Mouse (Mus musculus): ENCODE measurements around the gene Arid1b.

DNA sequence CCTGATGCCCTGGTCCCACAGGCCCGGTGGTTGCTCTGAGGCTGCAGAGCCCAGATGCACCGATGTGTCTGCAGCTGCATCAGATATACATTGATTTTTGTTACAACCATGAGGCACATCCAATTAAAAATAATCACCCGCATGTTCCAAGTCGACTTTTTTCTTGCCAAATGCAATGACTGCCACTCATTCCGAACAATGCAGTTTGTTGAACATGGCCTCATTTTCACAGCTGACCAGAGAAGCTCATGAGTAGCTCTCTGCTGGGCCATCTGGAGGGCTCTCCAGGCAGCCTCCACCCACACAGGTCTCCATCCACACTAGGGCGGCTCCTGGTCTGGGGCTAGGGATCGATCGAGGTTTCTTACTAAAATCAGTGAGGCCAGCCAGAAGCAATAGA, 378.8 kb downstream of the Arid1b start:
- no peak for TF ChIP-seq MAFK (IDR thresholded peaks at IDR 0.05; ENCODE audit: insufficient replicate concordance, low read length)
- TF ChIP-seq POLR2A (IDR thresholded peaks at IDR 0.05; ENCODE audit: low read depth, low read length), result no peak
- TF ChIP-seq HCFC1 (IDR thresholded peaks at IDR 0.05; ENCODE audit: low read depth, low read length), result no peak
- no peak for TF ChIP-seq ZKSCAN1 (IDR thresholded peaks at IDR 0.05; ENCODE audit: borderline replicate concordance, low read depth, low read length)
- TF ChIP-seq CTCF (conservative IDR thresholded peaks at IDR 0.05 in 1 of 2, IDR thresholded peaks at IDR 0.05 in 1 of 2; ENCODE audit: low read depth in 2 of 2, low read length in 2 of 2), result no peak
- no peak for TF ChIP-seq EP300 (IDR thresholded peaks at IDR 0.05; ENCODE audit: low read length)
- TF ChIP-seq TCF12 (IDR thresholded peaks at IDR 0.05; ENCODE audit: low read depth, low read length), result no peak
- TF ChIP-seq USF1 (IDR thresholded peaks at IDR 0.05; ENCODE audit: low read depth, low read length), result no peak

Measured in CH12.LX (cell line).